ENCODE assay signal across 28 mouse cellular contexts in the genomic region with DNA sequence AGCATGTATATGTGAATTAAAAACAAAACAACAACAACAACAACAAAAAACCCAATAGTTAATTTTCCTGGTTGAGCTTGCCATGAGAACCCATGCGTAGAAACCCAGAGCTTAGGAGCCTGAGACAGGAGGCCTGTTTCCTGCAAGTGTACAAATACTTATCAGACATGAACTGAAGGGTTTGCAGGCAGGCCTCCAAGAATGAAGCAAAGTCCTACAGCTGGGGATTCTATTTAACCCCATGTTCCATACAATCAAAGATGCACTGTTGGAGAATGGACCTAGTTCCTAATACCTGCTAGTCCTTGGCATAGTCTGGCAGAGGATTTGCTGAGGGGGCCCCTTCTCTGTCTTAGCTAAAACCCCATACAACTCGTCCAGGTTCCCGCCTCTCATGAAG.
A peak's percentile ranks its signal among the peaks of the same experiment; 100 is the strongest.
DNase-seq lines count a peak whose midpoint lies in the region; ATAC-seq and TF ChIP-seq lines count a peak whose summit lies in the region.
"Had no signal": no experiment of that assay in that cellular context is flagged by ENCODE, and none has a peak within 500 bp of the region (broad histone marks: within the 10 kb centered on the region; RNA-seq: fewer than 3 reads in every experiment).

No protein-coding gene starts in this region.

- ATAC-seq in heart, postnatal 0 days (ENCODE audit: insufficient read depth, low read depth) = no peak
- ATAC-seq in lung, postnatal 0 days = peak; percentile 80
- ATAC-seq in intestine, postnatal 0 days = peak; percentile 75
- ATAC-seq in stomach, postnatal 0 days (ENCODE audit: low FRiP score, low TSS enrichment) = no peak
- ATAC-seq: CD4-positive, CD25-positive, alpha-beta regulatory T cell, adult 4 months; liver, embryonic 12.5 days; midbrain, embryonic 16.5 days had no signal

- no peaks in the 10 kb centered on the region for H3K36me3 ChIP-seq in heart, postnatal 0 days (replicated peaks; ENCODE audit: control insufficient read depth, insufficient read depth, low read length)
- H3K36me3 ChIP-seq in lung, postnatal 0 days (ENCODE audit: insufficient read depth, low read length) = no peaks in the 10 kb centered on the region
- H3K36me3 ChIP-seq in intestine, postnatal 0 days (ENCODE audit: control insufficient read depth, insufficient read depth) = no peaks in the 10 kb centered on the region
- no peaks in the 10 kb centered on the region for H3K36me3 ChIP-seq in stomach, postnatal 0 days (ENCODE audit: control insufficient read depth, insufficient read depth, low read length)
- H3K36me3 ChIP-seq: embryonic facial prominence, embryonic 12.5 days; hindbrain, embryonic 12.5 days; liver, embryonic 12.5 days had no signal

- peaks cover 4% of the 10 kb centered on the region; the same call in 1 of the 2 replicates for H3K4me1 ChIP-seq in heart, postnatal 0 days (ENCODE audit: control insufficient read depth, insufficient read depth)
- H3K4me1 ChIP-seq in lung, postnatal 0 days (ENCODE audit: insufficient read depth, low read depth, low read length) = no peaks in the 10 kb centered on the region; the same call in 1 of the 2 replicates
- H3K4me1 ChIP-seq in intestine, postnatal 0 days (replicated peaks; ENCODE audit: control insufficient read depth, insufficient read depth, low read length) = peaks cover 8% of the 10 kb centered on the region; the same call in 1 of the 2 replicates
- no peaks in the 10 kb centered on the region for H3K4me1 ChIP-seq in stomach, postnatal 0 days (replicated peaks; ENCODE audit: control insufficient read depth, insufficient read depth)
- H3K4me1 ChIP-seq: liver, embryonic 12.5 days had no signal

- peak; percentile 48 for DNase-seq in heart, postnatal 0 days (ENCODE audit: low spot score)
- no peak for DNase-seq in heart, postnatal 25 days (ENCODE audit: low spot score)
- peak; percentile 72 for DNase-seq in lung, postnatal 0 days (ENCODE audit: low spot score)
- DNase-seq in lung, postnatal 25 days (ENCODE audit: low spot score) = no peak
- DNase-seq in stomach, postnatal 0 days (ENCODE audit: low spot score) = no peak
- DNase-seq in urinary bladder, postnatal 4 days (ENCODE audit: low spot score in 2 of 2) = no peak
- DNase-seq: adrenal gland, postnatal 14 days; cerebellum, adult 11 months; cerebellum, adult 9-11 months; embryo, embryonic 11 days; gastrocnemius, adult 2 months; gastrocnemius, postnatal 36 days; heart, postnatal 14 days; kidney, adult 18-20 months; kidney, postnatal 36 days; layer of hippocampus, postnatal 36 days; left cerebral cortex, postnatal 4 days; liver, postnatal 0 days; right cerebral cortex, postnatal 25 days; spleen, adult 18-20 months had no signal

- no peak for TF ChIP-seq EP300 in heart, postnatal 0 days (IDR thresholded peaks at IDR 0.05; ENCODE audit: low read depth)
- TF ChIP-seq EP300 in lung, postnatal 0 days (IDR thresholded peaks at IDR 0.05) = no peak
- no peak for TF ChIP-seq EP300 in stomach, postnatal 0 days (optimal IDR thresholded peaks at IDR 0.05)

- no peaks in the 10 kb centered on the region for H3K27me3 ChIP-seq in heart, postnatal 0 days (ENCODE audit: control insufficient read depth, insufficient read depth, low read length)
- H3K27me3 ChIP-seq in lung, postnatal 0 days (replicated peaks; ENCODE audit: insufficient read depth, low read length) = no peaks in the 10 kb centered on the region
- no peaks in the 10 kb centered on the region for H3K27me3 ChIP-seq in intestine, postnatal 0 days (replicated peaks; ENCODE audit: control insufficient read depth, insufficient read depth, low read length)
- no peaks in the 10 kb centered on the region for H3K27me3 ChIP-seq in stomach, postnatal 0 days (ENCODE audit: control insufficient read depth, insufficient read depth, low read length)
- H3K27me3 ChIP-seq: embryonic facial prominence, embryonic 12.5 days; hindbrain, embryonic 12.5 days; liver, embryonic 12.5 days had no signal

- H3K4me2 ChIP-seq in heart, postnatal 0 days (ENCODE audit: low read depth, low read length) = no peak overlapping the region
- H3K4me2 ChIP-seq in lung, postnatal 0 days (replicated peaks; ENCODE audit: low read depth, low read length) = no peak overlapping the region
- H3K4me2 ChIP-seq in intestine, postnatal 0 days (replicated peaks; ENCODE audit: low read depth) = peak overlapping the region; percentile 43
- H3K4me2 ChIP-seq in stomach, postnatal 0 days (replicated peaks; ENCODE audit: low read depth) = no peak overlapping the region
- H3K4me2 ChIP-seq: embryonic facial prominence, embryonic 12.5 days; hindbrain, embryonic 12.5 days; liver, embryonic 12.5 days had no signal

- TF ChIP-seq CTCF in heart, postnatal 0 days (IDR thresholded peaks at IDR 0.05; ENCODE audit: low read depth) = no peak
- TF ChIP-seq CTCF in lung, postnatal 0 days (IDR thresholded peaks at IDR 0.05) = no peak
- no peak for TF ChIP-seq CTCF in intestine, postnatal 0 days (IDR thresholded peaks at IDR 0.05; ENCODE audit: low read depth)
- no peak for TF ChIP-seq CTCF in stomach, postnatal 0 days (IDR thresholded peaks at IDR 0.05; ENCODE audit: low read depth)

- H3K9ac ChIP-seq in heart, postnatal 0 days (replicated peaks; ENCODE audit: low read depth, low read length) = no peak overlapping the region
- no peak overlapping the region for H3K9ac ChIP-seq in lung, postnatal 0 days (replicated peaks; ENCODE audit: low read depth)
- H3K9ac ChIP-seq in intestine, postnatal 0 days (ENCODE audit: low read depth, low read length) = no peak overlapping the region
- no peak overlapping the region for H3K9ac ChIP-seq in stomach, postnatal 0 days (ENCODE audit: low read length)
- H3K9ac ChIP-seq: embryonic facial prominence, embryonic 12.5 days; hindbrain, embryonic 12.5 days; liver, embryonic 12.5 days; liver, postnatal 0 days had no signal

- H3K27ac ChIP-seq in heart, postnatal 0 days (ENCODE audit: low read depth) = no peak overlapping the region
- 0 out of 2 replicates have a peak overlapping the region, but pooled peaks have one; percentile 9 for H3K27ac ChIP-seq in lung, postnatal 0 days (ENCODE audit: low read length)
- peak overlapping the region; percentile 76 for H3K27ac ChIP-seq in intestine, postnatal 0 days (ENCODE audit: low read depth, low read length)
- 0 out of 2 replicates have a peak overlapping the region, but pooled peaks have one; percentile 25 for H3K27ac ChIP-seq in stomach, postnatal 0 days (replicated peaks)
- H3K27ac ChIP-seq: embryonic facial prominence, embryonic 12.5 days; gastrocnemius, adult 2 months; hindbrain, postnatal 0 days; liver, embryonic 12.5 days; midbrain, embryonic 10.5 days had no signal

- WGBS in heart, postnatal 0 days = 56% methylated on average over 3 of the region's 3 CpGs
- 54% methylated on average over 3 of the region's 3 CpGs for WGBS in lung, postnatal 0 days
- 36% methylated on average over 3 of the region's 3 CpGs for WGBS in intestine, postnatal 0 days
- WGBS in stomach, postnatal 0 days = 60% methylated on average over 3 of the region's 3 CpGs

- H3K9me3 ChIP-seq in heart, postnatal 0 days (replicated peaks; ENCODE audit: control insufficient read depth, low read length) = no peaks in the 10 kb centered on the region
- no peaks in the 10 kb centered on the region for H3K9me3 ChIP-seq in lung, postnatal 0 days (ENCODE audit: low read length)
- no peaks in the 10 kb centered on the region for H3K9me3 ChIP-seq in intestine, postnatal 0 days (ENCODE audit: control insufficient read depth)
- no peaks in the 10 kb centered on the region for H3K9me3 ChIP-seq in stomach, postnatal 0 days (ENCODE audit: control insufficient read depth, low read length)
- H3K9me3 ChIP-seq: embryonic facial prominence, embryonic 12.5 days; hindbrain, embryonic 12.5 days; liver, embryonic 12.5 days; midbrain, embryonic 10.5 days had no signal

- no peak overlapping the region for H3K4me3 ChIP-seq in heart, postnatal 0 days (ENCODE audit: low read depth, low read length)
- no peak overlapping the region for H3K4me3 ChIP-seq in lung, postnatal 0 days (ENCODE audit: low read depth, low read length)
- no peak overlapping the region for H3K4me3 ChIP-seq in intestine, postnatal 0 days (ENCODE audit: low read depth, low read length)
- no peak overlapping the region for H3K4me3 ChIP-seq in stomach, postnatal 0 days (ENCODE audit: low read depth, low read length)
- H3K4me3 ChIP-seq: embryonic facial prominence, embryonic 12.5 days; gastrocnemius, adult 2 months; hindbrain, embryonic 12.5 days; liver, embryonic 12.5 days; midbrain, embryonic 10.5 days had no signal

- intact Hi-C loops in heart, postnatal 25 days (cut with DNase I) = no loop called here

Comparison
In these comparisons a context has a peak if more than half of its experiments do, and no peak if none do; other contexts are left out.
1. DNase-seq: peak in heart, postnatal 0 days (single experiment) and lung, postnatal 0 days (single experiment); none in heart, postnatal 25 days (single experiment), lung, postnatal 25 days (single experiment), stomach, postnatal 0 days (single experiment) and urinary bladder, postnatal 4 days (0 of 2).
2. ATAC-seq: peak in lung, postnatal 0 days (single experiment) and intestine, postnatal 0 days (single experiment); none in heart, postnatal 0 days (single experiment) and stomach, postnatal 0 days (single experiment).